Mouse (Mus musculus) left cerebral cortex, postnatal 10 days (tissue): ENCODE data around the gene Olfr483. TPM values are rescaled to one million over a fixed set of nuclear protein-coding genes. Genes with fewer than 3 reads are reported as not detected.

Experiments used
- DNase-seq, 2 experiments: peaks; one replicate each; pipeline ENCODE4 v3.0.0; 2021 to 2022; ENCODE audit warnings: low spot score in 2 of 2, mixed read lengths in 1 of 2; ENCODE audit errors: extremely low spot score in 1 of 2
- intact Hi-C: fragments of 180-260 bp; cut with DNase I; formaldehyde crosslinking; loops from one replicate; pipeline ENCODE4 v1.15.1; 2025
- total RNA-seq, 2 experiments: library from RNA; stranded (reverse); gene quantifications; 2 replicates each; pipeline ENCODE4 v1.2.3; 2021

Gene Olfr483
- total RNA-seq, result not detected

GRCm38 (mm10) chr7:108100549-108100948 lies at the start of gene Olfr483:
Gene Olfr483, plus strand, starts transcription at chr7:108100849.
- intact Hi-C loops, result no loop called here
- no peak for DNase-seq

- intact Hi-C loops, result no loop called here
- DNase-seq, result no peak
These were observed 33.4 kb upstream of the Olfr483 start, which contains the start of gene Olfr480 for GRCm38 (mm10) chr7:108067246-108067645. Gene Olfr480, minus strand, starts transcription at chr7:108067346.

DNA sequence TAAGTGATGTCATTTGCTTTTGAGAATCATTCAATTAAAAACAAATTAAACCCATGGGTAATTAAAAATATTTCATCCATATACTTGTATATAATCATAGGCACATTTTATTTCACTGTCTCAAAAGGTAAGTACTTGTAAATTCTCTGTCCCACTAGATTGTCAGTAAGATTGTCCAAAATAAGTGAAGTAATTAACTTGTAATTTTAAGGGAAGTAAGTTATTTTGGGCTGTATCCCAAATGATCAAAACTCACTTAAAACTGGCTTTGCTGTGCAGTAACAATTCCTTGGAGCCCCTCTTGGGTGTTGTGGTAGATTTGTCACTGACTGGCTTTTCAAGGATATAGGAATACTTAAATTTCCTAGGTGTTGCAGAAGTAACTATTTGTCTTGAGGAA lies 21.1 kb upstream of the Olfr483 start, which contains the start of gene Olfr481:
Gene Olfr481, plus strand, starts transcription at position 301 of the 400 bp plus-strand sequence.
- intact Hi-C loops, result no loop called here
- no peak for DNase-seq

DNA sequence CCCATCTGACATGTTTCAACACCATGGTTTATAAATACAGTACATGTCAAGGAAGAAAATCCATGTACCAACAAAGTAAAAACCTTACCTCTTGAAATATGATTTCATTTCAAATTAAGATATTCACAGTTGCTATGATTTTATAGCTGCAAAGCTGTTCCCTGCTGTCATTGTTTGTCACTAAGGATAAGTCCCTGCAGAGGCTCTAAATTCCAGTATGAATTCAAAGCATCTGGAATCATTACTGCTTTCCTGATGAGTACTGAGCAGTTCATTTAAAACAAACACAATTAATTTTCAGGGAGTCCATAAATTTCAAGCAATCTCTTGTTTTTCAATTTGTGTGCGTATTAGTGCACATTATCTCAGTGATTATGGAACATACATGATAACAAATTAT lies 3.2 kb upstream of the Olfr483 start, which contains the start of gene Olfr482:
Gene Olfr482, minus strand, starts transcription at position 101 of the 400 bp plus-strand sequence.
- no peak for DNase-seq
- intact Hi-C loops, result no loop called here

DNA sequence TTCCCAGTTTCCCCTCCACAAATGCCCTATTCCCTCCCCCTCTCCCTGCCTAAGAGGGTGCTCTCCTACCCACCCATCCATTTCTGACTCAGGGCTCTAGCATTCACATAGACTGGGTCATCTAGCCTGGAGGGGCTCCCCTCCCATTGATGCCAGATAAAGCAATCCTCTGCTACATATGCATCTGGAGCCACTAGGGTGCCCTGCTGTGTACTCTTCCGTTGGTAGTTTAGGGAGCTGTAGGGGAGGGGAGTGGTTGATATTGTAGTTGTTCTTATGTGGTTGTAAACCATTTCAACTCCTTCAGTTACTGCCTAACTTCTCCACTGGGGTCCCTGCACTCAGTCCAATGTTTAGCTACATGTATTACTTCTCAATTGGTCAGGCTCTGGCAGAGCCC lies 20.0 kb downstream of the Olfr483 start:
- DNase-seq, result no peak
- intact Hi-C loops, result no loop called here

- DNase-seq, result no peak
- intact Hi-C loops, result no loop called here
These were observed 20.8 kb downstream of the Olfr483 start for GRCm38 (mm10) chr7:108121416-108121815.

- intact Hi-C loops, result no loop called here
- DNase-seq, result no peak
These were observed 26.7 kb downstream of the Olfr483 start, which contains the start of gene Olfr484 for GRCm38 (mm10) chr7:108127349-108127748. Gene Olfr484, minus strand, starts transcription at chr7:108127449.

Other genes starting within 250 kb of the Olfr483 start
- gene Olfr472, start 202.9 kb upstream of the Olfr483 start, total RNA-seq, result not detected
- gene Olfr473, start 170.4 kb upstream of the Olfr483 start, total RNA-seq, result not detected
- not detected for gene Olfr474, start 146.2 kb upstream of the Olfr483 start, total RNA-seq
- gene Olfr476, start 136.0 kb upstream of the Olfr483 start, total RNA-seq, result not detected
- gene Olfr477, start 114.2 kb upstream of the Olfr483 start, total RNA-seq, result not detected
- gene Olfr478, start 66.9 kb upstream of the Olfr483 start, total RNA-seq, result not detected
- gene Olfr479, start 50.2 kb upstream of the Olfr483 start, total RNA-seq, result not detected
- not detected for gene Olfr480, start 33.5 kb upstream of the Olfr483 start, total RNA-seq
- not detected for gene Olfr481, start 21.0 kb upstream of the Olfr483 start, total RNA-seq
- gene Olfr482, start 3.3 kb upstream of the Olfr483 start, total RNA-seq, result 1 to 10 TPM; 1.5 to 1.7 TPM
- gene Olfr484, start 26.6 kb downstream of the Olfr483 start, total RNA-seq, result not detected
- gene Olfr485, start 59.0 kb downstream of the Olfr483 start, total RNA-seq, result not detected
- gene Olfr486, start 71.9 kb downstream of the Olfr483 start, total RNA-seq, result not detected
- gene Olfr487, start 113.8 kb downstream of the Olfr483 start, total RNA-seq, result not detected
- gene Olfr488, start 157.5 kb downstream of the Olfr483 start, total RNA-seq, result not detected
- not detected for gene Olfr490, start 188.1 kb downstream of the Olfr483 start, total RNA-seq
- gene Olfr491, start 212.6 kb downstream of the Olfr483 start, total RNA-seq, result not detected
- gene Olfr492, start 222.8 kb downstream of the Olfr483 start, total RNA-seq, result not detected
- not detected for gene Olfr493, start 246.1 kb downstream of the Olfr483 start, total RNA-seq